In the genomic region with DNA sequence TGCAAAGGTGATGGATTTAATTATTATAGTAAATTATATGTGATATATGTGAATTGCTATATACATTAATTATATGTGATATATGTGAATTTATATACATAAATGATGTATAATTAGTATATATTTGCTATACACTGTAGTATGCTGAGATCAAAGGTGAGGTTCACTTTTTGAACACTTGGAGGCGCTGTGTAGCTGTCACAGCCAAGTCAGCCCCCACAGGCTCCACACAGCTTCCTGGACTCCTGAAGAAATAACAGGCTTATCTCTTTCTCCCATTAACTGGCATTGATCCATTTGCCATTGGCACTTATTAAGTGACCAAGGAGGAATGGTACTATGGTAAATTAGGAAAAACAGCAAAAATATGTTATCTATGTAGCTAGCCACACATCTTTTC, we compare ENCODE assay signal across 8 mouse cellular contexts.
DNase-seq lines count a peak whose midpoint lies in the region; ATAC-seq and TF ChIP-seq lines count a peak whose summit lies in the region.

No protein-coding gene starts in this region.

- ATAC-seq in kidney, embryonic 15.5 days (replicated peaks; ENCODE audit: low FRiP score) = no peak
- ATAC-seq in hindbrain, embryonic 13.5 days (ENCODE audit: low FRiP score) = peak; percentile 59; the same call in 1 of the 2 replicates

- H3K36me3 ChIP-seq in kidney, embryonic 15.5 days = no peaks in the 10 kb centered on the region
- no peaks in the 10 kb centered on the region for H3K36me3 ChIP-seq in E14TG2a.4 (ENCODE audit: insufficient read depth, low read length)
- H3K36me3 ChIP-seq in hindbrain, embryonic 13.5 days = no peaks in the 10 kb centered on the region

- DNase-seq in kidney, adult 9 months = peak; percentile 3
- peak; percentile 7 for DNase-seq in cerebellum, adult 8-10 months
- DNase-seq in testis, postnatal 10 days (ENCODE audit: low spot score) = peak; percentile 50
- DNase-seq in spleen, postnatal 36 days (ENCODE audit: low spot score in 2 of 2) = no peak
- no peak for DNase-seq in T-cell, adult 2 months (ENCODE audit: low spot score)

- no peak overlapping the region for H3K4me2 ChIP-seq in kidney, embryonic 15.5 days
- H3K4me2 ChIP-seq in hindbrain, embryonic 13.5 days = no peak overlapping the region

- H3K9me3 ChIP-seq in kidney, embryonic 15.5 days (replicated peaks) = no peaks in the 10 kb centered on the region
- H3K9me3 ChIP-seq in E14TG2a.4 (ENCODE audit: low read length) = no peaks in the 10 kb centered on the region
- no peaks in the 10 kb centered on the region for H3K9me3 ChIP-seq in hindbrain, embryonic 13.5 days

- TF ChIP-seq CTCF in E14TG2a.4 (conservative IDR thresholded peaks at IDR 0.05; ENCODE audit: low read length) = peak; percentile 83

- H3K4me1 ChIP-seq in kidney, embryonic 15.5 days = no peaks in the 10 kb centered on the region
- no peaks in the 10 kb centered on the region for H3K4me1 ChIP-seq in E14TG2a.4 (replicated peaks; ENCODE audit: low read depth, low read length)
- H3K4me1 ChIP-seq in hindbrain, embryonic 13.5 days (replicated peaks) = no peaks in the 10 kb centered on the region

- 55% methylated on average over 1 of the region's 1 CpGs for WGBS in kidney, embryonic 15.5 days
- WGBS in hindbrain, embryonic 13.5 days = 48% methylated on average over 1 of the region's 1 CpGs

- no peak overlapping the region for H3K4me3 ChIP-seq in kidney, embryonic 15.5 days (replicated peaks)
- no peak overlapping the region for H3K4me3 ChIP-seq in E14TG2a.4 (replicated peaks; ENCODE audit: low read length)
- H3K4me3 ChIP-seq in hindbrain, embryonic 13.5 days = no peak overlapping the region

- H3K27me3 ChIP-seq in kidney, embryonic 15.5 days = no peaks in the 10 kb centered on the region
- H3K27me3 ChIP-seq in E14TG2a.4 (ENCODE audit: insufficient read depth, low read length) = no peaks in the 10 kb centered on the region
- H3K27me3 ChIP-seq in hindbrain, embryonic 13.5 days = no peaks in the 10 kb centered on the region

- no peak overlapping the region for H3K27ac ChIP-seq in kidney, embryonic 15.5 days
- no peak overlapping the region for H3K27ac ChIP-seq in hindbrain, embryonic 13.5 days

- no peak overlapping the region for H3K9ac ChIP-seq in kidney, embryonic 15.5 days
- no peak overlapping the region for H3K9ac ChIP-seq in hindbrain, embryonic 13.5 days

Comparison
In these comparisons a context has a peak if more than half of its experiments do, and no peak if none do; other contexts are left out.
1. DNase-seq: peak in kidney, adult 9 months (single experiment), cerebellum, adult 8-10 months (single experiment) and testis, postnatal 10 days (single experiment); none in spleen, postnatal 36 days (0 of 2) and T-cell, adult 2 months (single experiment).